Mouse (Mus musculus): ENCODE results near the gene Clec4f. TPM values are rescaled to one million over a fixed set of nuclear protein-coding genes. Genes with fewer than 3 reads are reported as not detected.
"Not testable (repeated sequence)": the region's sequence is repeated elsewhere in the genome, so short reads cannot be mapped to it uniquely, and the experiment has no call there.

The Clec4f gene
- total RNA-seq, 2 experiments from 2014 or later = not detected

- not testable (repeated sequence) for DNase-seq (ENCODE audit: extremely low spot score in 1 of 2, low spot score in 1 of 2)
Observed at GRCm38 (mm10) chr6:83634631-83635030, 21.4 kb downstream of the Clec4f start.

- not testable (repeated sequence) for DNase-seq (ENCODE audit: extremely low spot score in 1 of 2, low spot score in 1 of 2)
Observed at GRCm38 (mm10) chr6:83634106-83634505, 21.9 kb downstream of the Clec4f start.

- DNase-seq (ENCODE audit: extremely low spot score in 1 of 2, low spot score in 1 of 2) = no peak
Observed at GRCm38 (mm10) chr6:83631815-83632214, 24.2 kb downstream of the Clec4f start.

- no peak for DNase-seq (ENCODE audit: extremely low spot score in 1 of 2, low spot score in 1 of 2)
Observed at GRCm38 (mm10) chr6:83626781-83627180, 29.2 kb downstream of the Clec4f start.

GRCm38 (mm10) chr6:83619955-83620354, 36.0 kb downstream of the Clec4f start:
- DNase-seq (ENCODE audit: extremely low spot score in 1 of 2, low spot score in 1 of 2) = no peak

GRCm38 (mm10) chr6:83617581-83618335, 38.2 kb downstream of the Clec4f start:
- no peak for DNase-seq (ENCODE audit: extremely low spot score in 1 of 2, low spot score in 1 of 2)

- DNase-seq (ENCODE audit: extremely low spot score in 1 of 2, low spot score in 1 of 2) = peak in 1 of 2 experiments; percentile 31
Observed at GRCm38 (mm10) chr6:83616512-83616911, 39.5 kb downstream of the Clec4f start.

- no peak for DNase-seq (ENCODE audit: extremely low spot score in 1 of 2, low spot score in 1 of 2)
Observed at GRCm38 (mm10) chr6:83614469-83614868, 41.5 kb downstream of the Clec4f start.

- no peak for DNase-seq (ENCODE audit: extremely low spot score in 1 of 2, low spot score in 1 of 2)
Observed at GRCm38 (mm10) chr6:83612976-83613375, 43.0 kb downstream of the Clec4f start.

GRCm38 (mm10) chr6:83599636-83600174, 56.3 kb downstream of the Clec4f start:
- DNase-seq (ENCODE audit: extremely low spot score in 1 of 2, low spot score in 1 of 2) = no peak

- DNase-seq (ENCODE audit: extremely low spot score in 1 of 2, low spot score in 1 of 2) = no peak
Observed at GRCm38 (mm10) chr6:83599060-83599550, 56.9 kb downstream of the Clec4f start.

GRCm38 (mm10) chr6:83598646-83599045, 57.3 kb downstream of the Clec4f start:
- DNase-seq (ENCODE audit: extremely low spot score in 1 of 2, low spot score in 1 of 2) = peak in 1 of 2 experiments; percentile 54

GRCm38 (mm10) chr6:83597988-83598387, 58.0 kb downstream of the Clec4f start:
- DNase-seq (ENCODE audit: extremely low spot score in 1 of 2, low spot score in 1 of 2) = no peak

- no peak for DNase-seq (ENCODE audit: extremely low spot score in 1 of 2, low spot score in 1 of 2)
Observed at GRCm38 (mm10) chr6:83595035-83595434, 61.0 kb downstream of the Clec4f start.

Other genes with a start within 250 kb of the Clec4f start
- 10 to 100 TPM; 69.2 to 83.9 TPM for gene Tet3, start 197.1 kb downstream of the Clec4f start, total RNA-seq (2021)
- 10 to 100 TPM; 29.2 to 32.0 TPM for gene Dguok, start 149.2 kb downstream of the Clec4f start, total RNA-seq (2021)
- not detected for gene Actg2, start 119.9 kb downstream of the Clec4f start, total RNA-seq (2021)
- gene Stambp, start 83.5 kb downstream of the Clec4f start, total RNA-seq (2021) = 10 to 100 TPM; 34.3 to 35.6 TPM
- gene Cd207, start 21.7 kb upstream of the Clec4f start, total RNA-seq (2021) = not detected
- gene Vax2, start 55.1 kb upstream of the Clec4f start, total RNA-seq (2021) = not detected
- under 1 TPM in 1 of 2 experiments, not detected in 1; 0.30 TPM for gene Atp6v1b1, start 86.8 kb upstream of the Clec4f start, total RNA-seq (2021)
- not detected for gene Ankrd53, start 106.5 kb upstream of the Clec4f start, total RNA-seq (2021)
- gene Tex261, start 119.6 kb upstream of the Clec4f start, total RNA-seq (2021) = 10 to 100 TPM; 50.3 to 59.0 TPM
- 10 to 100 TPM; 45.1 to 45.9 TPM for gene Nagk, start 138.8 kb upstream of the Clec4f start, total RNA-seq (2021)
- gene Paip2b, start 175.6 kb upstream of the Clec4f start, total RNA-seq (2021) = 10 to 100 TPM; 41.1 to 45.5 TPM
- gene Zfp638, start 210.9 kb upstream of the Clec4f start, total RNA-seq (2021) = 100 to 1,000 TPM; 123 to 138 TPM